Mouse (Mus musculus) megakaryocyte, embryonic 14.5 days (primary cell): ENCODE measurements around the gene Hsd3b7. TPM values are rescaled to one million over a fixed set of nuclear protein-coding genes. Genes with fewer than 3 reads are reported as not detected.
"Not testable (repeated sequence)": the region's sequence is repeated elsewhere in the genome, so short reads cannot be mapped to it uniquely, and the experiment has no call there.

Experiments
- H3K27me3 ChIP-seq: replicated peaks from 2 replicates; pipeline ENCODE3; 2012; ENCODE audit warnings: inconsistent platforms
- H3K36me3 ChIP-seq: replicated peaks from 2 replicates; pipeline ENCODE3; 2012; ENCODE audit warnings: low read length, inconsistent platforms, mixed read lengths
- H3K4me1 ChIP-seq: 2 replicates; pipeline ENCODE4 v1.6.1; 2012; ENCODE audit warnings: inconsistent platforms
- H3K4me3 ChIP-seq: replicated peaks from 2 replicates; pipeline ENCODE3; 2012; ENCODE audit warnings: moderate library complexity, mild to moderate bottlenecking, inconsistent platforms
- H3K9me3 ChIP-seq: 2 replicates; pipeline ENCODE4 v1.6.1; 2012; ENCODE audit warnings: inconsistent platforms
- FLI1 ChIP-seq: IDR thresholded peaks from 2 replicates; pipeline ENCODE4 v1.6.1; 2012; ENCODE audit warnings: low read length, inconsistent platforms, mixed read lengths
- GATA1 ChIP-seq: IDR thresholded peaks from 3 replicates; pipeline ENCODE4 v1.6.1; 2012; ENCODE audit warnings: mixed read lengths, low read length, inconsistent platforms, borderline replicate concordance
- polyA plus RNA-seq: library from polyadenylated mRNA; stranded (reverse); fragments of >175 nt; gene quantifications from 2 replicates; pipeline ENCODE4 v1.2.3, GENCODE M21; 2012; ENCODE audit warnings: low replicate concordance; ENCODE audit not compliant: insufficient read depth

Gene Hsd3b7
- polyA plus RNA-seq, 1 experiment = 53.3 TPM

GRCm38 (mm10) chr7:127773664-127774384 is 26.6 kb upstream of the Hsd3b7 start:
- TF ChIP-seq GATA1 = no peak
- TF ChIP-seq FLI1 = no peak
- Histone ChIP-seq H3K9me3 (no peaks in the 10 kb centered on the region), H3K4me1 (peaks cover 73% of the 10 kb centered on the region), H3K4me3 (peak overlapping the region; percentile 44), H3K36me3 (peaks cover 29% of the 10 kb centered on the region), H3K27me3 (no peaks in the 10 kb centered on the region)

- Histone ChIP-seq H3K4me1 (peaks cover 75% of the 10 kb centered on the region), H3K36me3 (peaks cover 49% of the 10 kb centered on the region), H3K4me3 (peak overlapping the region; percentile 99)
- not testable (repeated sequence) for H3K27me3 ChIP-seq, H3K9me3 ChIP-seq
Observed at GRCm38 (mm10) chr7:127775837-127776236, 24.6 kb upstream of the Hsd3b7 start.

- no peaks in the 10 kb centered on the region for H3K27me3 ChIP-seq
- peak within 1 kb of the TSS; percentile 99 for H3K4me3 ChIP-seq
- H3K36me3 ChIP-seq = peaks cover 55% of the 10 kb centered on the region
- no peaks in the 10 kb centered on the region for H3K9me3 ChIP-seq
- peaks cover 75% of the 10 kb centered on the region for H3K4me1 ChIP-seq
- TF ChIP-seq FLI1 (no peak), GATA1 (no peak)
Observed at GRCm38 (mm10) chr7:127776426-127776825, 24.0 kb upstream of the Hsd3b7 start, which contains the start of gene Setd1a. TSS of gene Setd1a (plus strand) at chr7:127776670.

- peaks cover 60% of the 10 kb centered on the region for H3K36me3 ChIP-seq
- H3K4me1 ChIP-seq = peaks cover 70% of the 10 kb centered on the region
- H3K9me3 ChIP-seq = no peaks in the 10 kb centered on the region
- TF ChIP-seq GATA1 (no peak), FLI1 (no peak)
- peak overlapping the region; percentile 99 for H3K4me3 ChIP-seq
- no peaks in the 10 kb centered on the region for H3K27me3 ChIP-seq
Observed at GRCm38 (mm10) chr7:127776878-127777473, 23.4 kb upstream of the Hsd3b7 start.

GRCm38 (mm10) chr7:127777474-127778266 is 22.7 kb upstream of the Hsd3b7 start:
- no peaks in the 10 kb centered on the region for H3K27me3 ChIP-seq
- H3K9me3 ChIP-seq = no peaks in the 10 kb centered on the region
- H3K4me1 ChIP-seq = peaks cover 65% of the 10 kb centered on the region
- H3K36me3 ChIP-seq = peaks cover 67% of the 10 kb centered on the region
- peak overlapping the region; percentile 99 for H3K4me3 ChIP-seq
- no peak for TF ChIP-seq GATA1
- no peak for TF ChIP-seq FLI1

- H3K9me3 ChIP-seq = no peaks in the 10 kb centered on the region
- TF ChIP-seq GATA1 (no peak), FLI1 (no peak)
- H3K4me3 ChIP-seq = peak overlapping the region; percentile 99
- no peaks in the 10 kb centered on the region for H3K27me3 ChIP-seq
- H3K4me1 ChIP-seq = peaks cover 62% of the 10 kb centered on the region
- peaks cover 70% of the 10 kb centered on the region for H3K36me3 ChIP-seq
Observed at GRCm38 (mm10) chr7:127778350-127778749, 22.1 kb upstream of the Hsd3b7 start.

GRCm38 (mm10) chr7:127785308-127785707 is 15.1 kb upstream of the Hsd3b7 start, which contains the start of gene Gm49388:
TSS of gene Gm49388 (plus strand) at chr7:127785608.
- H3K9me3 ChIP-seq = no peaks in the 10 kb centered on the region
- no peaks in the 10 kb centered on the region for H3K27me3 ChIP-seq
- no peak within 1 kb of the TSS for H3K4me3 ChIP-seq
- peaks cover 98% of the 10 kb centered on the region for H3K36me3 ChIP-seq
- TF ChIP-seq GATA1 (no peak), FLI1 (no peak)
- peaks cover 12% of the 10 kb centered on the region for H3K4me1 ChIP-seq

- H3K4me1 ChIP-seq = peaks cover 31% of the 10 kb centered on the region
- no peaks in the 10 kb centered on the region for H3K9me3 ChIP-seq
- TF ChIP-seq FLI1 = no peak
- no peak for TF ChIP-seq GATA1
- H3K36me3 ChIP-seq = peaks cover 91% of the 10 kb centered on the region
- no peaks in the 10 kb centered on the region for H3K27me3 ChIP-seq
- no peak overlapping the region for H3K4me3 ChIP-seq
Observed at GRCm38 (mm10) chr7:127797076-127797845, 3.1 kb upstream of the Hsd3b7 start.

GRCm38 (mm10) chr7:127798591-127798990 is 1.8 kb upstream of the Hsd3b7 start:
- H3K4me1 ChIP-seq = peaks cover 39% of the 10 kb centered on the region
- no peak overlapping the region for H3K4me3 ChIP-seq
- TF ChIP-seq FLI1 = no peak
- no peak for TF ChIP-seq GATA1
- peaks cover 92% of the 10 kb centered on the region for H3K36me3 ChIP-seq
- H3K9me3 ChIP-seq = no peaks in the 10 kb centered on the region
- no peaks in the 10 kb centered on the region for H3K27me3 ChIP-seq
